Mouse (Mus musculus) hindbrain, embryonic 11.5 days (tissue): ENCODE data around the gene Tmem119. TPM values are rescaled to one million over a fixed set of nuclear protein-coding genes. Genes with fewer than 3 reads are reported as not detected.

Source experiments
- ATAC-seq: fragments of 200-750 bp; cut with Nextera tagmentation; 2 replicates; pipeline ENCODE4 v1.8.0; 2017; ENCODE audit warnings: mild to moderate bottlenecking, moderate TSS enrichment, moderate library complexity; ENCODE audit not compliant: low FRiP score
- DNase-seq: peaks from one replicate; pipeline ENCODE4 v3.0.0-alpha.2; 2015; ENCODE audit warnings: low spot score
- H3K27ac ChIP-seq: fragments of 300-500 bp; sonication (generic); 2 replicates; pipeline ENCODE4 v1.5.1; 2014; ENCODE audit warnings: mild to moderate bottlenecking, low read depth, low read length
- H3K27me3 ChIP-seq: fragments of 300-500 bp; sonication (generic); 2 replicates; pipeline ENCODE4 v1.6.1; 2014; ENCODE audit warnings: mild to moderate bottlenecking, low read length, moderate library complexity, mixed read lengths; ENCODE audit not compliant: control insufficient read depth, insufficient read depth
- H3K36me3 ChIP-seq: fragments of 300-500 bp; sonication (generic); 2 replicates; pipeline ENCODE4 v1.6.1; 2014; ENCODE audit warnings: mild to moderate bottlenecking, low read length, moderate library complexity, mixed read lengths; ENCODE audit not compliant: control insufficient read depth, insufficient read depth
- H3K4me1 ChIP-seq: fragments of 300-500 bp; sonication (generic); replicated peaks from 2 replicates; pipeline ENCODE4 v1.6.1; 2014; ENCODE audit warnings: low read length, mixed read lengths; ENCODE audit not compliant: control insufficient read depth, insufficient read depth
- H3K4me2 ChIP-seq: fragments of 300-500 bp; sonication (generic); replicated peaks from 2 replicates; pipeline ENCODE4 v1.6.1; 2014; ENCODE audit warnings: mild to moderate bottlenecking, low read depth, low read length
- H3K4me3 ChIP-seq: fragments of 300-500 bp; sonication (generic); 2 replicates; pipeline ENCODE4 v1.5.1; 2014; ENCODE audit warnings: low read depth, low read length
- H3K9ac ChIP-seq: fragments of 300-500 bp; sonication (generic); 2 replicates; pipeline ENCODE4 v1.6.1; 2014; ENCODE audit warnings: low read depth, low read length
- H3K9me3 ChIP-seq: fragments of 300-500 bp; sonication (generic); 2 replicates; pipeline ENCODE4 v1.6.1; 2016; ENCODE audit warnings: low read length; ENCODE audit not compliant: control insufficient read depth
- WGBS: fragments of 180-500 bp; shearing (Covaris S2); extraction: QIAGEN DNeasy Blood & Tissue Kit; methylation state at CpG from one replicate; pipeline ENCODE4 v1.1.7; 2014; 5-methylcytosine and 5-hydroxymethylcytosine counted together
- polyA plus RNA-seq: library from polyadenylated mRNA; unstranded; fragments of >200 nt; fragmentation: Nextera tagmentation; extraction: Ambion mirVana; gene quantifications from 2 replicates; pipeline ENCODE4 v1.2.1, GENCODE M21; 2014

Tmem119 gene
- polyA plus RNA-seq, 1 experiment from 2014 or later = 21.3 TPM

DNA sequence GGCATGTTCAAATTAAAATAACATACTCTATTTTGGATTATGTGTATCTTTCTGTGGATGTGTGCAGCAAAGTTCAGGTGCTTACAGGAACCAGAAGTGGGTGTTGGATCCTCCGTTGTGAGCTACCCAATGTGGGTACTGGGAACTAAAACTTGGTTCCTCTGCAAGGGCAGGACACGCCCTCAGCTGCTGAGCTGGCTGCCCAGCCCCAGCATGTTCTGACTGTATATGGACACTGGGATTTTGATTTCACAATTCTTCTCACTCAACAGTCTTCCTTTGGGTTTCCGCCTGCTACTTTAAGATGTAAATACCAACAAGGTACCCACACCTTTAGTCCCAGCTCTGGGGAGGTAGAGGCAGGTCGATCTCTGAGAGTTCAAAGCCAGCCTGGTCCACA, 40.1 kb upstream of the Tmem119 start:
- H3K36me3 ChIP-seq = peaks cover 4% of the 10 kb centered on the region; the same call in 1 of the 2 replicates
- no peak overlapping the region for H3K27ac ChIP-seq
- H3K4me2 ChIP-seq = no peak overlapping the region
- no peak for ATAC-seq
- H3K27me3 ChIP-seq = no peaks in the 10 kb centered on the region
- DNase-seq = no peak
- WGBS = 92% methylated on average over 4 of the region's 4 CpGs
- no peaks in the 10 kb centered on the region for H3K4me1 ChIP-seq
- H3K4me3 ChIP-seq = no peak overlapping the region
- no peak overlapping the region for H3K9ac ChIP-seq
- no peaks in the 10 kb centered on the region for H3K9me3 ChIP-seq

- H3K27ac ChIP-seq = no peak overlapping the region
- DNase-seq (no peak), ATAC-seq (no peak)
- H3K4me3 ChIP-seq = no peak overlapping the region
- no peaks in the 10 kb centered on the region for H3K36me3 ChIP-seq
- no peaks in the 10 kb centered on the region for H3K9me3 ChIP-seq
- no peak overlapping the region for H3K9ac ChIP-seq
- H3K27me3 ChIP-seq = no peaks in the 10 kb centered on the region
- H3K4me1 ChIP-seq = no peaks in the 10 kb centered on the region
- H3K4me2 ChIP-seq = no peak overlapping the region
- 83% methylated on average over 10 of the region's 10 CpGs for WGBS
These were observed 36.6 kb upstream of the Tmem119 start for GRCm38 (mm10) chr5:113836961-113837360.

GRCm38 (mm10) chr5:113833316-113833947, 33.1 kb upstream of the Tmem119 start:
- Histone ChIP-seq H3K4me1 (no peaks in the 10 kb centered on the region), H3K36me3 (no peaks in the 10 kb centered on the region), H3K27me3 (no peaks in the 10 kb centered on the region), H3K27ac (no peak overlapping the region), H3K4me2 (no peak overlapping the region), H3K4me3 (no peak overlapping the region), H3K9ac (no peak overlapping the region), H3K9me3 (no peaks in the 10 kb centered on the region)
- ATAC-seq = no peak
- DNase-seq = no peak
- WGBS = 81% methylated on average over 16 of the region's 16 CpGs

DNA sequence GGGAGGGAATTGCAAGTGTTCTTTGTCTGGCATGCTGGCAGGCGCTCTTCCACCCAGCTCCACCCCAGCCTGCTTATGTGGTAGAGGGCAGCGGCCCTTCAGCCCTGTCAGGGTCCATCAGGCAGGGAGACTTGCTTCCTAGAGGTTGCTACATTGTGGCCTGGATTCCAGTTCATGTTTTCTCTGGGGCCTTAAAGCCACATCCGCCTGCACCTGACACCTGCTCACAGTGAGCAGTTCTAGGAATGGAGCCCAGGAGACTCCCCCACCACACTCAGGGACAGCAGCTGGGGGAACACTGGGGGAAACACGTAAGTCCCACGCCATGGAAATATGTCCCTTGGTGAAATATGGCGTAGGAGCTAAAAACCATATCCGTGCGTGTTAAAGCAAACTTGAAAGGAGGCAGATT, 32.2 kb upstream of the Tmem119 start, which contains the start of gene Selplg:
Selplg (minus strand) TSS at position 155 of the 412 bp plus-strand sequence.
- H3K27me3 ChIP-seq = no peaks in the 10 kb centered on the region
- no peak within 1 kb of the TSS for H3K9ac ChIP-seq
- ATAC-seq = no peak

GRCm38 (mm10) chr5:113831741-113832140, 31.4 kb upstream of the Tmem119 start:
- Histone ChIP-seq H3K4me2 (no peak overlapping the region), H3K4me1 (no peaks in the 10 kb centered on the region), H3K9me3 (no peaks in the 10 kb centered on the region), H3K27me3 (no peaks in the 10 kb centered on the region), H3K27ac (no peak overlapping the region), H3K4me3 (no peak overlapping the region), H3K9ac (no peak overlapping the region), H3K36me3 (no peaks in the 10 kb centered on the region)
- WGBS = 69% methylated on average over 3 of the region's 3 CpGs
- DNase-seq (no peak), ATAC-seq (no peak)

More for the DNA sequence above, 32.2 kb upstream of the Tmem119 start, which contains the start of gene Selplg:
- DNase-seq = no peak
- H3K27ac ChIP-seq = no peak within 1 kb of the TSS
- no peaks in the 10 kb centered on the region for H3K36me3 ChIP-seq
- no peaks in the 10 kb centered on the region for H3K9me3 ChIP-seq
- H3K4me1 ChIP-seq = no peaks in the 10 kb centered on the region
- no peak within 1 kb of the TSS for H3K4me3 ChIP-seq
- H3K4me2 ChIP-seq = no peak within 1 kb of the TSS
- 51% methylated on average over 8 of the region's 8 CpGs for WGBS

GRCm38 (mm10) chr5:113830796-113831195, 30.5 kb upstream of the Tmem119 start:
- 86% methylated on average over 5 of the region's 5 CpGs for WGBS
- DNase-seq = no peak
- H3K27ac ChIP-seq = no peak overlapping the region
- no peak overlapping the region for H3K9ac ChIP-seq
- no peaks in the 10 kb centered on the region for H3K27me3 ChIP-seq
- H3K4me1 ChIP-seq = no peaks in the 10 kb centered on the region
- no peak for ATAC-seq
- no peaks in the 10 kb centered on the region for H3K9me3 ChIP-seq
- no peak overlapping the region for H3K4me3 ChIP-seq
- H3K4me2 ChIP-seq = no peak overlapping the region
- no peaks in the 10 kb centered on the region for H3K36me3 ChIP-seq

GRCm38 (mm10) chr5:113830292-113830643, 30.0 kb upstream of the Tmem119 start:
- Histone ChIP-seq H3K27ac (no peak overlapping the region), H3K9ac (no peak overlapping the region), H3K36me3 (no peaks in the 10 kb centered on the region), H3K27me3 (no peaks in the 10 kb centered on the region), H3K4me1 (no peaks in the 10 kb centered on the region), H3K4me3 (no peak overlapping the region), H3K4me2 (no peak overlapping the region), H3K9me3 (no peaks in the 10 kb centered on the region)
- ATAC-seq (no peak), DNase-seq (no peak)
- WGBS = 66% methylated on average over 10 of the region's 10 CpGs

GRCm38 (mm10) chr5:113829566-113830291, 29.4 kb upstream of the Tmem119 start:
- H3K36me3 ChIP-seq = no peaks in the 10 kb centered on the region
- no peak overlapping the region for H3K27ac ChIP-seq
- ATAC-seq = no peak
- no peak for DNase-seq
- H3K4me2 ChIP-seq = no peak overlapping the region
- H3K4me3 ChIP-seq = no peak overlapping the region
- no peak overlapping the region for H3K9ac ChIP-seq
- no peaks in the 10 kb centered on the region for H3K27me3 ChIP-seq
- no peaks in the 10 kb centered on the region for H3K9me3 ChIP-seq
- H3K4me1 ChIP-seq = no peaks in the 10 kb centered on the region
- 90% methylated on average over 7 of the region's 7 CpGs for WGBS

- Histone ChIP-seq H3K27ac (no peak overlapping the region), H3K9me3 (no peaks in the 10 kb centered on the region), H3K27me3 (no peaks in the 10 kb centered on the region), H3K36me3 (no peaks in the 10 kb centered on the region), H3K9ac (no peak overlapping the region), H3K4me3 (no peak overlapping the region), H3K4me1 (no peaks in the 10 kb centered on the region), H3K4me2 (no peak overlapping the region)
- 54% methylated on average over 7 of the region's 7 CpGs for WGBS
- DNase-seq = no peak
- no peak for ATAC-seq
These were observed 28.2 kb upstream of the Tmem119 start for GRCm38 (mm10) chr5:113828481-113828880.
